Comparison of ENCODE assay signal across 23 mouse cellular contexts in genomic region chr9:99432478-99432877, GRCm38 (mm10). TPM values are rescaled to one million over a fixed set of nuclear protein-coding genes. Genes with fewer than 3 reads are reported as not detected.
DNase-seq lines count a peak whose midpoint lies in the region; ATAC-seq and TF ChIP-seq lines count a peak whose summit lies in the region.
"Had no signal": no experiment of that assay in that cellular context is flagged by ENCODE, and none has a peak within 500 bp of the region (broad histone marks: within the 10 kb centered on the region; RNA-seq: fewer than 3 reads in every experiment).

No protein-coding gene starts in this region.

- H3K79me2 ChIP-seq in MEL (ENCODE audit: control insufficient read depth, insufficient read depth, low read length, poor library complexity), result no peaks in the 10 kb centered on the region

- TF ChIP-seq CTCF in MEL (IDR thresholded peaks at IDR 0.05 in 2 of 3, conservative IDR thresholded peaks at IDR 0.05 in 1 of 3; ENCODE audit: control insufficient read depth in 1 of 3, insufficient read depth in 1 of 3, low read depth in 2 of 3, low read length in 3 of 3, poor library complexity in 1 of 3, severe bottlenecking in 1 of 3), result no peak
- no peak for TF ChIP-seq CTCF in liver, postnatal 0 days (IDR thresholded peaks at IDR 0.05; ENCODE audit: low read depth)
- TF ChIP-seq CTCF in cerebellum, adult 2 months (IDR thresholded peaks at IDR 0.05; ENCODE audit: borderline replicate concordance, insufficient read depth, low read depth, low read length), result no peak

- WGBS in liver, postnatal 0 days (ENCODE audit: insufficient replicate concordance), result 54% methylated on average over 4 of the region's 4 CpGs
- WGBS in cerebellum, adult 2 months, result 94% methylated on average over 4 of the region's 4 CpGs

- TF ChIP-seq POLR2A in MEL (IDR thresholded peaks at IDR 0.05; ENCODE audit: control insufficient read depth in 1 of 2, insufficient read depth in 1 of 2, low read depth in 1 of 2, low read length in 2 of 2, poor library complexity in 1 of 2), result no peak
- TF ChIP-seq POLR2A in cerebellum, adult 2 months (IDR thresholded peaks at IDR 0.05; ENCODE audit: borderline replicate concordance, insufficient read depth, low read length), result no peak

- H3K4me1 ChIP-seq in MEL (ENCODE audit: control insufficient read depth in 1 of 2, insufficient read depth in 2 of 2, low read length in 2 of 2), result no peaks in the 10 kb centered on the region
- no peaks in the 10 kb centered on the region for H3K4me1 ChIP-seq in liver, postnatal 0 days (ENCODE audit: insufficient read depth)
- peaks cover 23% of the 10 kb centered on the region for H3K4me1 ChIP-seq in cerebellum, adult 2 months (ENCODE audit: control insufficient read depth, insufficient read depth, low read length)

- H3K9me3 ChIP-seq in MEL (replicated peaks; ENCODE audit: insufficient read depth, low read length), result no peaks in the 10 kb centered on the region
- H3K9me3 ChIP-seq in liver, postnatal 0 days (ENCODE audit: low read length), result no peaks in the 10 kb centered on the region
- H3K9me3 ChIP-seq: forebrain, embryonic 12.5 days; intestine, embryonic 15.5 days; kidney, embryonic 15.5 days; neural tube, embryonic 13.5 days had no signal

- no peak overlapping the region for H3K27ac ChIP-seq in MEL (ENCODE audit: control insufficient read depth, low read depth, low read length)
- no peak overlapping the region for H3K27ac ChIP-seq in liver, postnatal 0 days (ENCODE audit: low read depth)
- H3K27ac ChIP-seq in cerebellum, adult 2 months (ENCODE audit: insufficient read depth, low read length), result no peak overlapping the region
- H3K27ac ChIP-seq: forebrain, embryonic 12.5 days; heart, adult 2 months; hindbrain, embryonic 14.5 days; intestine, embryonic 15.5 days; kidney, embryonic 15.5 days; neural tube, embryonic 13.5 days had no signal

- ATAC-seq in liver, postnatal 0 days, result peak; percentile 26; the same call in 1 of the 2 replicates
- ATAC-seq: intestine, embryonic 15.5 days had no signal

- no peak overlapping the region for H3K9ac ChIP-seq in MEL (ENCODE audit: control insufficient read depth, low read depth, low read length, poor library complexity, severe bottlenecking)
- H3K9ac ChIP-seq in liver, postnatal 0 days (replicated peaks), result no peak overlapping the region
- H3K9ac ChIP-seq: forebrain, embryonic 12.5 days; hindbrain, embryonic 14.5 days; intestine, embryonic 15.5 days; kidney, embryonic 15.5 days; neural tube, embryonic 13.5 days had no signal

- no peak overlapping the region for H3K4me2 ChIP-seq in liver, postnatal 0 days (ENCODE audit: low read depth, low read length)
- H3K4me2 ChIP-seq: forebrain, embryonic 12.5 days; hindbrain, embryonic 14.5 days; intestine, embryonic 15.5 days; kidney, embryonic 15.5 days; neural tube, embryonic 13.5 days had no signal

- TF ChIP-seq EP300 in MEL (IDR thresholded peaks at IDR 0.05; ENCODE audit: low read depth in 1 of 2, low read length in 2 of 2), result no peak
- no peak for TF ChIP-seq EP300 in liver, postnatal 0 days (IDR thresholded peaks at IDR 0.05; ENCODE audit: low read depth)

- H3K27me3 ChIP-seq in MEL (ENCODE audit: control insufficient read depth in 1 of 2, insufficient read depth in 2 of 2, low read length in 2 of 2), result peaks cover 0 to 2% of the 10 kb centered on the region in 2 experiments; a peak in 1 of 4 replicates
- H3K27me3 ChIP-seq in liver, postnatal 0 days (ENCODE audit: insufficient read depth, low read length), result peaks cover 13% of the 10 kb centered on the region
- no peaks in the 10 kb centered on the region for H3K27me3 ChIP-seq in cerebellum, adult 2 months (ENCODE audit: control insufficient read depth, insufficient read depth, low read length)
- H3K27me3 ChIP-seq: intestine, embryonic 15.5 days had no signal

- peak; percentile 79 for DNase-seq in heart, adult 11 months
- DNase-seq in heart, adult 8-10 months (ENCODE audit: low spot score), result no peak
- DNase-seq in MEL (ENCODE audit: low read depth, low spot score) (peak; percentile 15), liver (peak; percentile 14)
- no peak for DNase-seq in liver, postnatal 0 days
- DNase-seq in kidney, postnatal 36 days, result no peak
- DNase-seq in cerebellum, adult 2 months, result no peak
- no peak for DNase-seq in yolk sac, embryonic 10.5 days (ENCODE audit: low spot score)
- DNase-seq: heart, adult 2 months; heart, postnatal 10 days; midbrain, embryonic 14.5 days; thymus, postnatal 14 days had no signal

- no peak overlapping the region for H3K4me3 ChIP-seq in MEL (ENCODE audit: control insufficient read depth in 1 of 2, insufficient read depth in 1 of 2, low read depth in 2 of 2, low read length in 2 of 2)
- H3K4me3 ChIP-seq in liver, postnatal 0 days (ENCODE audit: low read depth, low read length), result no peak overlapping the region
- no peak overlapping the region for H3K4me3 ChIP-seq in cerebellum, adult 2 months (replicated peaks; ENCODE audit: insufficient read depth, low read depth, low read length)
- H3K4me3 ChIP-seq: forebrain, embryonic 12.5 days; heart, adult 2 months; intestine, embryonic 15.5 days; kidney, embryonic 15.5 days; neural tube, embryonic 13.5 days had no signal

- no peak for TF ChIP-seq RAD21 in MEL (IDR thresholded peaks at IDR 0.05; ENCODE audit: low read depth, low read length)

- H3K36me3 ChIP-seq in MEL (ENCODE audit: control insufficient read depth in 1 of 2, insufficient read depth in 2 of 2, low read length in 2 of 2), result no peaks in the 10 kb centered on the region
- H3K36me3 ChIP-seq in liver, postnatal 0 days (replicated peaks; ENCODE audit: insufficient read depth, low read length), result no peaks in the 10 kb centered on the region
- H3K36me3 ChIP-seq: forebrain, embryonic 12.5 days; intestine, embryonic 15.5 days; kidney, embryonic 15.5 days; neural tube, embryonic 13.5 days had no signal

TF ChIP-seq in MEL, 35 proteins besides CTCF, POLR2A, EP300 and RAD21:
- TF ChIP-seq CHD1 (IDR thresholded peaks at IDR 0.05; ENCODE audit: low read depth, low read length) (no peak), MYB (IDR thresholded peaks at IDR 0.05; ENCODE audit: low read depth, low read length) (no peak), KAT2A (conservative IDR thresholded peaks at IDR 0.05; ENCODE audit: low read depth, low read length) (no peak), USF1 (IDR thresholded peaks at IDR 0.05; ENCODE audit: low read depth, low read length) (no peak), SMC3 (IDR thresholded peaks at IDR 0.05; ENCODE audit: low read depth, low read length) (no peak)
TF ChIP-seq in MEL: peak in this region for 0.

RNA-seq across cellular contexts. Expression of gene Mras, which starts 4.7 kb away (rescaled TPM):
- total RNA-seq in heart, adult 8-10 months (2022), result 1 to 10 TPM; 3.7 to 8.8 (median 6.1) TPM
- total RNA-seq in MEL (2012; rRNA removed), result not detected in 2 replicates
- polyA plus RNA-seq in MEL (2012; ENCODE audit: insufficient read depth in 1 of 2, insufficient read length in 2 of 2, low read depth in 1 of 2, low replicate concordance in 2 of 2, missing spikeins in 1 of 2), result under 1 TPM in 1 of 2 experiments, not detected in 1; 0.17 TPM
- polyA plus RNA-seq in liver, postnatal 0 days (2015; fragmentation: Nextera tagmentation; extraction: Ambion mirVana), result 1.0 and 1.5 TPM in 2 replicates
- polyA plus RNA-seq in cerebellum, adult 2 months (2012; rRNA removed), result 68.9 and 81.5 TPM in 2 replicates

RNA-seq across cellular contexts. Expression of gene Nme9, which starts 18.8 kb away (rescaled TPM):
- total RNA-seq in heart, adult 8-10 months (2022), result not detected
- total RNA-seq in MEL (2012; rRNA removed), result 0.52 and 0.92 TPM in 2 replicates
- under 1 TPM in 1 of 2 experiments, not detected in 1; 0.40 TPM for polyA plus RNA-seq in MEL (2012; ENCODE audit: insufficient read depth in 1 of 2, insufficient read length in 2 of 2, low read depth in 1 of 2, low replicate concordance in 2 of 2, missing spikeins in 1 of 2)
- not detected in 2 replicates for polyA plus RNA-seq in liver, postnatal 0 days (2015; fragmentation: Nextera tagmentation; extraction: Ambion mirVana)
- polyA plus RNA-seq in cerebellum, adult 2 months (2012; rRNA removed), result 0.15 and 0.49 TPM in 2 replicates
- total RNA-seq: adrenal gland, postnatal 4 days; CH12.LX; gastrocnemius, adult 8-10 months; heart, adult 2 months; heart, postnatal 10 days; left cerebral cortex, postnatal 14 days; megakaryocyte, adult 5-6 weeks had no signal
- polyA plus RNA-seq: limb, embryonic 14.5 days; midbrain, embryonic 14.5 days; neural tube, embryonic 13.5 days had no signal

Comparison
In these comparisons a context has a peak if more than half of its experiments do, and no peak if none do; other contexts are left out.
1. DNase-seq: peak in heart, adult 11 months (single experiment), MEL (single experiment) and liver (single experiment); none in heart, adult 8-10 months (single experiment), liver, postnatal 0 days (single experiment), kidney, postnatal 36 days (0 of 2), cerebellum, adult 2 months (0 of 2) and yolk sac, embryonic 10.5 days (single experiment).
2. RNA of gene Mras, which starts 4.7 kb away (polyA plus RNA-seq): 68.9 to 81.5 TPM in cerebellum, adult 2 months; 1.0 to 1.5 TPM in liver, postnatal 0 days and 0.17 TPM in MEL; every median in the first group is over 10 times any median in the second.